Mouse (Mus musculus) lung, postnatal 0 days (tissue): ENCODE data around the gene Klhdc8b.

Experiments
- CTCF ChIP-seq: IDR thresholded peaks from 2 replicates; pipeline ENCODE4 v1.5.1; 2016; ENCODE audit warnings: antibody characterized with exemption, mild to moderate bottlenecking
- EP300 ChIP-seq: IDR thresholded peaks from 2 replicates; pipeline ENCODE4 v1.6.1; 2016; ENCODE audit warnings: antibody characterized with exemption, mild to moderate bottlenecking, control low read depth

DNA sequence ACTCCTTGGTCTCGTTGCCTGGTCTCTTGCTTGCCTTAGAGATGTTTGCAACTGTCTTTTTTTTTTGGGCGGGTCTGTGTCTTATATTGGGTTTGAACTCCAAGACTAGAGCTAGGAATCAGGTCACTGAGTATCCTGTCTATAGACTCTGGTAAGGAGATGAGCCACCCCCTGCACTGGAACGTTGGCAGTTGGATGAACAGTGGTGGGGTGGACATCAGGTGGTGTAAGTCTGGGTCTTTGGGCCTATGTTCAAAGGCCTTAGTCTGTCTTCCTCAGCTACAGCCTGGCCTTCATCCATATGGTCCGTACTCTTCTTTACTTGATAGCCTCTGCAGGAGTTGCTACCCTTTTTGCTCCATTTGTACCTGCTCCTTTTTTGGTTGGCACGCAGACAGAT lies 294 bp upstream of the Klhdc8b start:
- TF ChIP-seq CTCF (no peak), EP300 (no peak)
